Mouse (Mus musculus) MEL (cell line): ENCODE results near the gene Asnsd1. TPM values are rescaled to one million over a fixed set of nuclear protein-coding genes. Genes with fewer than 3 reads are reported as not detected.

Experiments used
- DNase-seq: peaks from one replicate; pipeline ENCODE4 v3.0.0; 2011; ENCODE audit warnings: low read depth, low spot score
- H3K27ac ChIP-seq: 2 replicates; pipeline ENCODE4 v1.5.1; 2012; ENCODE audit warnings: low read depth, mild to moderate bottlenecking, control low read depth, low read length, moderate library complexity; ENCODE audit not compliant: control insufficient read depth
- H3K27me3 ChIP-seq, 2 experiments: fragments of 150-350 bp in 1 of 2; sonication (generic) in 1 of 2; 2 replicates each; pipeline ENCODE4 v1.6.1; 2012; ENCODE audit warnings: low read length in 2 of 2, mild to moderate bottlenecking in 2 of 2, improper control_type of control experiment in 1 of 2, moderate library complexity in 1 of 2; ENCODE audit not compliant: insufficient read depth in 2 of 2, control insufficient read depth in 1 of 2
- H3K36me3 ChIP-seq, 2 experiments: 2 replicates each; pipeline ENCODE4 v1.6.1; 2012 to 2014; ENCODE audit warnings: low read length in 2 of 2, improper control_type of control experiment in 1 of 2, inconsistent platforms in 1 of 2, mild to moderate bottlenecking in 1 of 2; ENCODE audit not compliant: insufficient read depth in 2 of 2, control insufficient read depth in 1 of 2
- H3K4me1 ChIP-seq, 2 experiments: fragments of 150-350 bp in 1 of 2; sonication (generic) in 1 of 2; 2 replicates each; pipeline ENCODE4 v1.6.1; 2012; ENCODE audit warnings: low read length in 2 of 2, improper control_type of control experiment in 1 of 2, mild to moderate bottlenecking in 1 of 2; ENCODE audit not compliant: insufficient read depth in 2 of 2, control insufficient read depth in 1 of 2
- H3K4me3 ChIP-seq, 2 experiments: fragments of 150-350 bp in 1 of 2; sonication (generic) in 1 of 2; 2 replicates each; pipeline ENCODE4 v1.5.1; 2012; ENCODE audit warnings: low read depth in 2 of 2, low read length in 2 of 2, mild to moderate bottlenecking in 2 of 2, moderate library complexity in 2 of 2, control low read depth in 1 of 2, improper control_type of control experiment in 1 of 2; ENCODE audit not compliant: control insufficient read depth in 1 of 2, insufficient read depth in 1 of 2
- H3K79me2 ChIP-seq: 2 replicates; pipeline ENCODE4 v1.6.1; 2012; ENCODE audit warnings: mild to moderate bottlenecking, low read length, moderate library complexity; ENCODE audit not compliant: control insufficient read depth, poor library complexity, insufficient read depth
- H3K9ac ChIP-seq: 2 replicates; pipeline ENCODE4 v1.6.1; 2012; ENCODE audit warnings: low read depth, mild to moderate bottlenecking, control low read depth, low read length, moderate library complexity; ENCODE audit not compliant: control insufficient read depth, poor library complexity, severe bottlenecking
- H3K9me3 ChIP-seq: fragments of 150-350 bp; sonication (generic); replicated peaks from 2 replicates; pipeline ENCODE4 v1.6.1; 2012; ENCODE audit warnings: mild to moderate bottlenecking, low read length, improper control_type of control experiment, moderate library complexity; ENCODE audit not compliant: insufficient read depth
- BHLHE40 ChIP-seq: IDR thresholded peaks from 2 replicates; pipeline ENCODE4 v1.6.1; 2012; ENCODE audit warnings: low read depth, mild to moderate bottlenecking, inconsistent platforms, low read length, improper control_type of control experiment, borderline replicate concordance
- CHD1 ChIP-seq: IDR thresholded peaks from 2 replicates; pipeline ENCODE4 v1.6.1; 2012; ENCODE audit warnings: low read depth, mild to moderate bottlenecking, inconsistent platforms, low read length, improper control_type of control experiment
- CHD2 ChIP-seq: IDR thresholded peaks from 2 replicates; pipeline ENCODE4 v1.6.1; 2011; ENCODE audit warnings: low read length, improper control_type of control experiment
- CTCF ChIP-seq, 3 experiments: IDR thresholded peaks in 2 of 3; conservative IDR thresholded peaks in 1 of 3; 2 replicates each; pipeline ENCODE4 v1.5.1; 2011 to 2012; ENCODE audit warnings: low read length in 3 of 3, low read depth in 2 of 3, mild to moderate bottlenecking in 2 of 3, improper control_type of control experiment in 1 of 3, inconsistent platforms in 1 of 3, mixed read lengths in 1 of 3, moderate library complexity in 1 of 3; ENCODE audit not compliant: control insufficient read depth in 1 of 3, insufficient read depth in 1 of 3, poor library complexity in 1 of 3, severe bottlenecking in 1 of 3
- E2F4 ChIP-seq: IDR thresholded peaks from 2 replicates; pipeline ENCODE4 v1.6.1; 2011; ENCODE audit warnings: low read depth, low read length, improper control_type of control experiment, borderline replicate concordance
- ELF1 ChIP-seq: IDR thresholded peaks from 2 replicates; pipeline ENCODE4 v1.6.1; 2014; ENCODE audit warnings: low read depth, mild to moderate bottlenecking, inconsistent platforms, low read length, improper control_type of control experiment, moderate library complexity
- EP300 ChIP-seq, 2 experiments: IDR thresholded peaks; 2 replicates each; pipeline ENCODE4 v1.6.1; 2011; ENCODE audit warnings: improper control_type of control experiment in 2 of 2, low read length in 2 of 2, low read depth in 1 of 2, mild to moderate bottlenecking in 1 of 2
- ETS1 ChIP-seq: IDR thresholded peaks from 2 replicates; pipeline ENCODE4 v1.6.1; 2012; ENCODE audit warnings: low read depth, mild to moderate bottlenecking, inconsistent platforms, low read length, improper control_type of control experiment, moderate library complexity
- GABPA ChIP-seq: IDR thresholded peaks from 2 replicates; pipeline ENCODE4 v1.6.1; 2012; ENCODE audit warnings: low read depth, mild to moderate bottlenecking, inconsistent platforms, low read length, improper control_type of control experiment, moderate library complexity
- JUND ChIP-seq: IDR thresholded peaks from 2 replicates; pipeline ENCODE4 v1.6.1; 2011; ENCODE audit warnings: low read depth, mild to moderate bottlenecking, improper control_type of control experiment, low read length
- MAFK ChIP-seq: IDR thresholded peaks from 2 replicates; pipeline ENCODE4 v1.6.1; 2011; ENCODE audit warnings: low read depth, mild to moderate bottlenecking, low read length, improper control_type of control experiment, borderline replicate concordance
- MAZ ChIP-seq: IDR thresholded peaks from 2 replicates; pipeline ENCODE4 v1.6.1; 2012; ENCODE audit warnings: low read depth, mild to moderate bottlenecking, inconsistent platforms, low read length, improper control_type of control experiment
- MXI1 ChIP-seq: IDR thresholded peaks from 2 replicates; pipeline ENCODE4 v1.6.1; 2011; ENCODE audit warnings: mild to moderate bottlenecking, low read depth, low read length, improper control_type of control experiment
- MYB ChIP-seq: IDR thresholded peaks from 2 replicates; pipeline ENCODE4 v1.6.1; 2011; ENCODE audit warnings: mild to moderate bottlenecking, low read depth, low read length, improper control_type of control experiment
- NELFE ChIP-seq: IDR thresholded peaks from 2 replicates; pipeline ENCODE4 v1.6.1; 2011; ENCODE audit warnings: low read depth, low read length, improper control_type of control experiment
- POLR2A ChIP-seq, 2 experiments: IDR thresholded peaks; 2 replicates each; pipeline ENCODE4 v1.6.1; 2011 to 2012; ENCODE audit warnings: low read length in 2 of 2, mild to moderate bottlenecking in 2 of 2, control low read depth in 1 of 2, improper control_type of control experiment in 1 of 2, low read depth in 1 of 2, moderate library complexity in 1 of 2; ENCODE audit not compliant: control insufficient read depth in 1 of 2, insufficient read depth in 1 of 2, poor library complexity in 1 of 2
- POLR2AphosphoS2 ChIP-seq: IDR thresholded peaks from 2 replicates; pipeline ENCODE4 v1.6.1; 2011; ENCODE audit warnings: low read length, improper control_type of control experiment
- POLR2AphosphoS5 ChIP-seq: IDR thresholded peaks from 2 replicates; pipeline ENCODE4 v1.6.1; 2012; ENCODE audit warnings: low read depth, borderline replicate concordance, mild to moderate bottlenecking, inconsistent platforms, low read length, moderate library complexity, mixed read lengths
- RAD21 ChIP-seq: IDR thresholded peaks from 2 replicates; pipeline ENCODE4 v1.6.1; 2011; ENCODE audit warnings: mild to moderate bottlenecking, low read depth, low read length, improper control_type of control experiment
- RCOR1 ChIP-seq: IDR thresholded peaks from 2 replicates; pipeline ENCODE4 v1.6.1; 2012; ENCODE audit warnings: low read depth, mild to moderate bottlenecking, inconsistent platforms, low read length, improper control_type of control experiment
- SIN3A ChIP-seq: IDR thresholded peaks from 2 replicates; pipeline ENCODE4 v1.6.1; 2012; ENCODE audit warnings: low read length, improper control_type of control experiment, inconsistent platforms
- SMC3 ChIP-seq: IDR thresholded peaks from 2 replicates; pipeline ENCODE4 v1.6.1; 2011; ENCODE audit warnings: low read depth, low read length, improper control_type of control experiment
- TBP ChIP-seq: IDR thresholded peaks from 2 replicates; pipeline ENCODE4 v1.8.0; 2011; ENCODE audit warnings: low read depth, low read length, improper control_type of control experiment
- TCF12 ChIP-seq: IDR thresholded peaks from 2 replicates; pipeline ENCODE4 v1.6.1; 2014; ENCODE audit warnings: low read depth, mild to moderate bottlenecking, inconsistent platforms, low read length, improper control_type of control experiment, moderate library complexity
- UBTF ChIP-seq: IDR thresholded peaks from 2 replicates; pipeline ENCODE4 v1.6.1; 2012; ENCODE audit warnings: low read depth, mild to moderate bottlenecking, inconsistent platforms, low read length, improper control_type of control experiment, moderate library complexity, borderline replicate concordance; ENCODE audit not compliant: insufficient read depth
- USF1 ChIP-seq: IDR thresholded peaks from 2 replicates; pipeline ENCODE4 v1.6.1; 2014; ENCODE audit warnings: low read depth, mild to moderate bottlenecking, inconsistent platforms, low read length, improper control_type of control experiment, moderate library complexity
- ZKSCAN1 ChIP-seq: IDR thresholded peaks from 2 replicates; pipeline ENCODE4 v1.6.1; 2012; ENCODE audit warnings: low read depth, mild to moderate bottlenecking, inconsistent platforms, low read length, improper control_type of control experiment, moderate library complexity
- ZMIZ1 ChIP-seq: IDR thresholded peaks from 2 replicates; pipeline ENCODE4 v1.6.1; 2012; ENCODE audit warnings: low read depth, mild to moderate bottlenecking, inconsistent platforms, low read length, improper control_type of control experiment, moderate library complexity
- ZNF384 ChIP-seq: IDR thresholded peaks from 2 replicates; pipeline ENCODE4 v1.6.1; 2012; ENCODE audit warnings: low read depth, mild to moderate bottlenecking, inconsistent platforms, low read length, improper control_type of control experiment
- polyA plus RNA-seq, 2 experiments: library from polyadenylated mRNA; stranded (reverse) in 1 of 2; unstranded in 1 of 2; fragments of >175 nt in 1 of 2; fragments of >200 nt in 1 of 2; gene quantifications; 2 replicates each; pipeline versions ENCODE4 v1.2.1 to v1.2.4; 2012; ENCODE audit warnings: low replicate concordance in 2 of 2, low read depth in 1 of 2; ENCODE audit not compliant: insufficient read length in 2 of 2, insufficient read depth in 1 of 2, missing spikeins in 1 of 2
- total RNA-seq: library from RNA; depleted of rRNA; stranded (reverse); fragments of 300-350 nt; gene quantifications from 2 replicates; pipeline ENCODE4 v1.2.3, GENCODE M21; 2012

Asnsd1 gene
- total and polyA plus RNA-seq, 3 experiments: 62.2 to 79.7 TPM; not detected in 1

DNA sequence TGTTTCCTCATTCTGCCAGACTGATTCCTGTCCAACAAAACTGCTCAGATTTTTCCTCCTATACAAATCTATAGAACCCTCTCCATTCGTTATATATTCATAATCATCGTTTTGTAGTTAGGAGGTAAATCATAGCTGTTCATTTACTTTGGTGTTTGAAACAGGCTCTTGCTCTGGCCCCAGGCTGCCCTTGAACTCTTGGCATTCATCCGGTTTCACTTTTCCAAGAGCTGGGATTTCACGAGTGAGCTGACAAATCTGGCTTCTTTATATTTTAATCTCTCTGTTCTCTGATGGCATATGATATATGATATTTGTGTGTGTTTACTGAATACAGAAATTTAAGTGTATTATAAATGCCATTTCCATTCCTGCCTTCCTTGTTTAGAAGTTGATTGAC is 52.0 kb downstream of the Asnsd1 start:
- Histone ChIP-seq H3K9ac (no peak overlapping the region), H3K9me3 (no peaks in the 10 kb centered on the region), H3K27ac (no peak overlapping the region), H3K4me1 (peaks cover 0 to 2% of the 10 kb centered on the region in 2 experiments; a peak in 1 of 4 replicates), H3K4me3 (no peak overlapping the region), H3K79me2 (peaks cover 3% of the 10 kb centered on the region; the same call in 1 of the 2 replicates)
- DNase-seq: no peak
- TF ChIP-seq JUND (no peak), MAZ (no peak), CHD2 (no peak), EP300 (IDR thresholded peaks at IDR 0.05; ENCODE audit: low read depth in 1 of 2, low read length in 2 of 2) (no peak), POLR2AphosphoS2 (no peak), CHD1 (no peak), E2F4 (no peak), MAFK (no peak), RAD21 (no peak), SMC3 (no peak)
- TF ChIP-seq, all 39 proteins: peak for 0
- Histone ChIP-seq H3K27me3 (no peaks in the 10 kb centered on the region), H3K36me3 (peaks cover 3 to 10% of the 10 kb centered on the region in 2 experiments; a peak in 3 of 4 replicates)

DNA sequence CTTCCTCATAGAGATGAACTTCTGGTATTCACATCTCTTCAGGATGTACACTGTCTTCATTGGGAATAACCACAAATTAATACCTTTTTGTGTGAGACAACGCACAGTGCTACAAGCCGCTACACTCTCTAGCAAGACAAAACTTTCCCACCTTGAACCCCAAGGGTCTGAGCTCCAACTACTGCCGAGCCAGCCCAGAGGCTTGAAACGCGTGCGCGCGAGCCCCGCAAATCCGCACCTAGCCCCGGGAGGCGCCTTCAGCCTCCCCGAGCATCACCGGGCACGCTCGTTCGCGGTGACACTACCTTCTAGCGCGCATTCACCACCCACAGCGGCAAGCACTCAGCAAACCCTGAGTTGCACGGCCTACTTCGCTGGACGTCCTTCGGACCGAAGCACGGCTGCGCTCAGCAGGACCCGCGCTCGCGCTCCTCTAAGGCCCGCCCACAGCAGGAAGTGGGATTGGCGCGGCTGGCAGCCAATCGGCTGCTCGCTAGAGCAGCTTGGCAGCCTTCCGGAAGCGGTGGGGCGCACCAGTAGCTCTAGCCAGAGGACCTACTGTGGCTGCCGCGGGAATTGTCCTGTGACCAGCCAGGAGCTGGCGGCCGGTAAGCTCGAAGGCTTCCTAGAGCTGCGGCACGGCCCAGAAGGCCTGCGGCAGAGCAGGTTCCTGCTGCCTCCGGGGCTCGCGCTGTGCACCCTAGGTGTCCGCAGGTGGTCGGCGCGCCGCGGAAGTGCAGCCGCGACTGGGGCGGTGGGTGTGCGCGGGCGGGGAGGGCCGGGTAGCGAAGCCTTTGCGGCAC is 55.8 kb downstream of the Asnsd1 start, which contains the start of the genes Pms1, Ormdl1 and Gm28778:
Pms1 (minus strand) TSS at position 438 of the 803 bp plus-strand sequence.
Ormdl1 (plus strand) TSS at position 515 of the 803 bp plus-strand sequence.
Gm28778 (plus strand) TSS at position 531 of the 803 bp plus-strand sequence.
- peak; percentile 97 for DNase-seq
- TF ChIP-seq MAZ (0 out of 2 replicates have a peak, but pooled peaks have one; percentile 41), ETS1 (no peak), TCF12 (peak; percentile 41), POLR2A (IDR thresholded peaks at IDR 0.05; ENCODE audit: control insufficient read depth in 1 of 2, insufficient read depth in 1 of 2, low read depth in 1 of 2, low read length in 2 of 2, poor library complexity in 1 of 2) (peak; percentile 90 to 94), MAFK (no peak), UBTF (no peak), ZKSCAN1 (0 out of 2 replicates have a peak, but pooled peaks have one; percentile 56), SIN3A (peak; percentile 77), RCOR1 (no peak), MYB (no peak), TBP (peak; percentile 76; the same call in 1 of the 2 replicates), CTCF (IDR thresholded peaks at IDR 0.05 in 2 of 3, conservative IDR thresholded peaks at IDR 0.05 in 1 of 3; ENCODE audit: control insufficient read depth in 1 of 3, insufficient read depth in 1 of 3, low read depth in 2 of 3, low read length in 3 of 3, poor library complexity in 1 of 3, severe bottlenecking in 1 of 3) (no peak), USF1 (peak; percentile 7; the same call in 1 of the 2 replicates), NELFE (peak; percentile 92), ELF1 (peak; percentile 90), RAD21 (no peak), MXI1 (peak; percentile 84), POLR2AphosphoS5 (no peak), GABPA (no peak), ZMIZ1 (peak; percentile 90), POLR2AphosphoS2 (peak; percentile 80), ZNF384 (no peak), EP300 (IDR thresholded peaks at IDR 0.05; ENCODE audit: low read depth in 1 of 2, low read length in 2 of 2) (0 out of 4 replicates have a peak, but pooled peaks of 1 of the 2 experiments have one; percentile 10), BHLHE40 (no peak)

More for the DNA sequence above, 55.8 kb downstream of the Asnsd1 start, which contains the start of the genes Pms1, Ormdl1 and Gm28778:
- H3K4me3 ChIP-seq: peak within 1 kb of the TSS; percentile 66 to 96
- H3K9me3 ChIP-seq: no peaks in the 10 kb centered on the region
- H3K4me1 ChIP-seq: peaks cover 0 to 2% of the 10 kb centered on the region in 2 experiments; a peak in 1 of 4 replicates
- H3K27ac ChIP-seq: peak within 1 kb of the TSS; percentile 74
- no peaks in the 10 kb centered on the region for H3K27me3 ChIP-seq
- H3K36me3 ChIP-seq: peaks cover 0 to 10% of the 10 kb centered on the region in 2 experiments; a peak in 3 of 4 replicates
- peak within 1 kb of the TSS; percentile 89 for H3K9ac ChIP-seq
- H3K79me2 ChIP-seq: peaks cover 3% of the 10 kb centered on the region; the same call in 1 of the 2 replicates
